Mouse (Mus musculus) c-Kit-positive CD71-positive TER-119-positive erythroid progenitor cells, embryonic 14.5 days (primary cell): ENCODE data around the gene 1700014D04Rik.
"Not testable (repeated sequence)": the region's sequence is repeated elsewhere in the genome, so short reads cannot be mapped to it uniquely, and the experiment has no call there.

ENCODE experiments used
- DNase-seq: peaks from one replicate; pipeline ENCODE4 v3.0.0-alpha.2; 2013; ENCODE audit warnings: low spot score

1700014D04Rik gene

DNA sequence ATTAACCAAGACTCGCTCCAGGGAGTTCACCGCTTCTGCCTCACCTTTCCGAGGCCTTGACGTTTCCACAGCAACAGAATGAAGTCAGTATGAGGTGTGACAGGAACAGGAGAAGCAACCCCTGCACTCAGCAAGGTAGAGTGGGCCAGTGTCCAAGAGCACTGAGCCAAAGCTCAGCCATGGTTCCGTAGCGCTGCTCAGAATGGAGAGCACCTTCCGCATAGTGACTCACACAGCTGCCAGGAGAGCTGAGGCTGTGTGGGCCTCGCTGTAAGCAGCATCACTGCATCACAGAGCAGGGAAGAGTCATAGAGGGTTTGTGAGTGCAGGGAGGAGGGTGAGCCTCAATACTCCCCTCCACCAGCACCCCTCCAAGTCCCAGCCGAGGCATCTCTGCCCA, at the start of gene 1700014D04Rik:
1700014D04Rik (minus strand) TSS at position 42 of the 400 bp plus-strand sequence.
- no peak for DNase-seq

DNA sequence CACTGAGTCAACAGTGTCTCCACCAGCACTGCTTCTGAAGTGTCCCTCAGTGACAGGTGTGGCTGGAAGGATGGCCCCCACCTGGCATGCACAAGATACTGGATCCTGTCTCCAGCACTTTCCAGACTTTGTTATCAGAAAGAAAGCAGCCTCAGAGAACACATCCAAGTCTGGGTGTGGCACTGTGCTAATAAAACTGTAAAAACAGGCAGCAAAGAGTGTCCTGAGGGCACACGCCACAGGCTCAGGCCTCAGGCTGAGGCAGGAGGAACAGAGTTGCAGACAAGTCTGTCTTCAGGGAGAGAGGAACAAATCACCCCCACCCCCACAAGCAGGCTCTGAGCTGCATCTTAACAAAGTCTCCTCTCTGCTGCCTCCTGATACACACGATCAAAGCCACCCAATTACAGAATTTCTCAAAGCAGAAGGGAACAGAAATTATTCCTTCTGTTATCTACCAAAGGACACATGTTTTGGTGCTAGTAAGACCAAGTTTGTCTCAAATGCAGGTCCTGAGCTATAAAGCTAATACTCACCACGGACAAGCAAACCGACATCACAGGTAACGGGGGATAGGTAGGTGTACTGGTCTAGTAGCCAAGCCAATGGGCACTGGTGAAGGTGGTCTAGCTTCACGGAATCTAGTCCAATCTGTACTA, 49.4 kb upstream of the 1700014D04Rik start:
- DNase-seq: peak; percentile 86

GRCm38 (mm10) chr13:59794786-59795185, 48.2 kb upstream of the 1700014D04Rik start:
- DNase-seq: no peak

DNA sequence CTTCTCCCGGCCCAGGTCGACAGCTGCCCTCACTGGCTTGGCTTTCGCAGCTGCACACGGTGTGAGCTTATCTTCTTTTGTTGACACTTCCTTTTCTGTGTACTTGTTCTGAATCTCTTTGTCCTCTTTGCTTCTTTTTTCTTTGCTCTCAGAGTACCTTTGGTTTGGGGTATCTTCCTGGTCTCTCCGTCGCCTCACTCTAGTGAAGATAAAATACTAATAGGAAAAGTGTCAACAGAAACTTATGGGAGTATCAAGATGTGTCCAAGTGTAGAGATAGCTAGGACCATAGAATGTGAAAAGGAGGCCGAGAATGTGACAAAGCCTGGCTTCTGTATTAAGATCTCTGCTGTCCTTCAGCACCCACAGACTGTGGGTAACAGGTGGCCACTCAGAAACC, 35.6 kb upstream of the 1700014D04Rik start, which contains the start of gene Gm49354:
Gm49354 (minus strand) TSS at position 101 of the 400 bp plus-strand sequence.
- no peak for DNase-seq

DNA sequence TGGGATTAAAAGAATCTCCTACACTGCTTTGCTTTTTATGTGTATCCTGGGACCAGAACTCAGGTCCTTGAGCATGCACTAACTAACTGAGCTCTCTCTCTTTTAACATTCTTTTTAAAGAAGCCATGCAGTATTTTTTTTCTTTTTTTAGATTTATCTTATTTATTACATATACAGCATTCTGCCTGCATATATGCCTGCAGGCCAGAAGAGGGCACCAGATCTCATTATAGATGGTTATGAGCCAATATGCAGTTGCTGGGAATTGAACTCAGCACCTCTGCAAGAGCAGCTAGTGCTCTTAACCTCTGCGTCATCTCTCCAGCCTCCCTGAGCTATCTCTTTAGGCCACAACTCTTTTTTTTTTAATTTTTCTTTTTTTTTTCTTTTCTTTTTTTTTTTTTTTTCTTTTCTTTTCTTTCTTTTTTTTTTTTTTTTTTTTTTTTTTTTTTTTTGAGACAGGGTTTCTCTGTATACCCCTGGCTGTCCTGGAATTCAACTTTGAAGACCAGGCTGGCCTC, 33.3 kb upstream of the 1700014D04Rik start:
- not testable (repeated sequence) for DNase-seq

DNA sequence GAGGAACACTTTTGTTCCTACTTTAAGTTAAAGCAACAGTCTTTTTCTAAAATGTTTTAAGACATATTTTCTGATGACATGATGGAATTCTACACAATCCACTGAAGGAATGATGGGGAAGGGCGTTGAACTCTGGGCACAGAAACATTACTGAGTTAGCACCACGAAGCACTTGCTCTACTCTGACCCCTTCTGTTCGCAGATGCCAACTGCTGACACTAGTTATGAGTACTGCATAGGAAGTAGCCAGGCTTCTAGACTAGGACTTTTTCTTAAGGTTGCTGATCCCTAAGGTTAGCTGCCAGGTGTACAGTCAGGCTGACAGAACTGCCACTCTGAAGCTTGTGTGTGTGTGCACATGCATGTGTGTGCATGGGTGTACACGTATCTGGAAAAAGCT, 32.7 kb upstream of the 1700014D04Rik start:
- no peak for DNase-seq

- DNase-seq: no peak
Observed at GRCm38 (mm10) chr13:59775168-59775567, 28.6 kb upstream of the 1700014D04Rik start.

DNA sequence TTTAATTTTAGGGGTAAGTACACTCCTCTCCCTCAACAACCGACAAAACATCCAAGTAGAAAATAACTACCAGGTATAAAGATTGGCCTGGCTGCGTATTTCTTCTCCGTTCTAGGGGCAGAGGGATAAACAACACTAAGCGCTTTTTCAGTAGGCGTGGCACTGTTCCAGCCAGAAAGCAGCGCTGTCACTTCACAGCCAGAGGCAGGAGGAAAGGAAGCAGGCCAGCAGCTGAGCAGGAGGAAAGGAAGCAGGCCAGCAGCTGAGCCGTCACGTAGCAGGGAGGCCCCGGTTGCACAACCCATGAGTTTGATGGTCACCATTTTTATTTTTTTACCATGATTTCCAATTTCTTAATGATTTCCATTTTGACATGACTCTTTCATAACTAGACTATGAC, 24.7 kb upstream of the 1700014D04Rik start:
- peak; percentile 77 for DNase-seq

DNA sequence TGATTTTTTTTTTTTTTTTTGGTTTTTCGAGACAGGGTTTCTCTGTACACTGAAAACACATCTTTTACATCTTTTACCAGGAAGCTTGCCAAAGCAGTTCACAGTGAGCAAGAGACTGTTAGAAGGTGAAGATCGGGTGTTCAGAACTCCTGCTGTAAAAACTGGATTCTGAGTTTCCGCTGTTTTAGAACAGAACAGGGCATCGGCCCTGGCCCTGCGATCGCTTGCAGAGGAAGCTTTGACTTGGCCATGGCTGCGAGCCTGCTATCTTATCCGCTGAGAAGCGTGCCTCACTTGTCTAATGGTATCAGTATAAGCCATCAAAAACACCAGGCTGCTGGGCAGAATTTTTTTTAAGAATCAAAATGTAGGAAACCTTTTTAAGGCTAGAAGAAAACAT, 24.3 kb upstream of the 1700014D04Rik start:
- DNase-seq: no peak

DNA sequence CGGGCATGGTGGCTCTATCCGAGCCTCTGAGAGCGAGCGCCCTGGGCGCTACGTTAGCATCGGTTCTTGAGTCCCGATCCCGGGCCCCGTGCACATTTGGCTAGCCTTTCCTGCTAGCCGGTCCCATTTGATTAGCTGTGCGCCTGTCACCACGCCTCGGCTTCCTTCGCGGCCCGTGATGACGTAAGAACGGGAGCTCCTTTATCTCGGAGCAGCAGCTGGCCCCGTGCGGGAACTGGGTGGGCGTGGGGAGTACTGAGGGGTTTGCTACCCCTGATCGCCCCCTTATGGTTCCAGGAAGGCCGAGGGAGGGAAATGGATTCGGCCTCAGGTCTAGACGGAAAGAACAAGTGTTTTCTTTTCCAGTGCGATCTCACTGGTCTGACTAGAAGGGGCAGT, 23.6 kb upstream of the 1700014D04Rik start:
- DNase-seq: peak; percentile 97

GRCm38 (mm10) chr13:59769296-59770163, 23.0 kb upstream of the 1700014D04Rik start, which contains the start of gene Isca1:
Gene Isca1, minus strand, starts transcription at chr13:59769810.
- DNase-seq: peak; percentile 95

GRCm38 (mm10) chr13:59768531-59768930, 22.0 kb upstream of the 1700014D04Rik start:
- peak; percentile 32 for DNase-seq

GRCm38 (mm10) chr13:59766786-59767515, 20.4 kb upstream of the 1700014D04Rik start:
- DNase-seq: no peak

DNA sequence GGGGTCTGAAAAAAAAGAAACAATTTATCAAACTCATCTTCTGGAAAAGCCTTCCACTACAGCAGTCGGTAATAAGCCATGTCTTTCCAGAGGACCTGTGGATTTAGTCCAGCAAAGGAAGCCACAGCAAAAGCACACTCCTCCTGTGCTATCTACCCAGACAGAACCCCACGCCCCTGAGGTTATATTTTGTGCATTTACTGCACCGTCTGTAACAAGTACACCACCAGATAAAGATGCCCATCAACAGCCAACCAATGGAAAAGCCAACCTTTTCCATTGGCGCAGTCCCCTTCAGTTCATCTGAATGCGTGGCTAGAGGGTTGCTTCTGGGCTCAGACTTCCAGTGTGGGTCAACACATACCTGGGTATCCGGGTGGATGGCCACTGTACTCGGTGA, 16.2 kb upstream of the 1700014D04Rik start:
- DNase-seq: peak; percentile 55

DNA sequence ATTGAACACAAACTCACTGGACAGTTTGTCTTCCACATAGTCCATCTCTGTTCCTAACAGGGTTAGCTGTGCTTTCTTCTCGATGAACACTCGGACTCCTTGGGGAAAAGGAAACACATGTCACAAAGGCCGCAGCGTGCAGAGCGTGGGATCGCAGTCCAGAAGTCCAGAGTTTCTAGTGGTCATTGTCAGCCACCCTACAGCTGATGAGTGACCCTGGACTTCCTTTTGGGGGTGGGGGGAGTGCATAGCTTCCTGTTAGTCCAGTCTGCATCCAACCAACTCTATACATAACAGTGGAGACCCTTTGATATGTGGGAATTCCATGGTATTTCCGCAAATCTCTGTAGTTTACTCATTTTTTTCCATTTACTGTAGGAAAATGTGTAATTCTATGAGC, 10.4 kb upstream of the 1700014D04Rik start:
- DNase-seq: no peak

GRCm38 (mm10) chr13:59750310-59750709, 3.8 kb upstream of the 1700014D04Rik start:
- no peak for DNase-seq

DNA sequence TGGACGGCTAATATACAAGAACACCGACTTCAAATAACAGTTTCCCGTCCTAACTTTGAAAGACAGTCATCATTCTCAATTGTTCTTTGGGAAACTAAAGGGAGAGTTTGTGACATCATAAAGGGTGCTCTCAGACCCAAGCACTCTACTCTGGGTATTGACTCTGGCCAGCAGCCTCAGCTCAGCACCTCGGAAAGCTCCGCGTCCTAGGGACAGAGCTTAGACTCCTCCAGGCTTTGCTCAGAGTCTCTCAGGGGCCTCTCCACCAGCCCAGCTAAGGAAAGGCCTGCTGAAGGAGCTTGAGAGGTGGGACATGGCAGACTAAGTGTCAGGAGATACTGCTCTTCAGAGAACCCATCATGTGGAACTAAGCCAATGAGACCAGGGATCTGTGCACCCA, 388 bp downstream of the 1700014D04Rik start:
- DNase-seq: no peak

DNA sequence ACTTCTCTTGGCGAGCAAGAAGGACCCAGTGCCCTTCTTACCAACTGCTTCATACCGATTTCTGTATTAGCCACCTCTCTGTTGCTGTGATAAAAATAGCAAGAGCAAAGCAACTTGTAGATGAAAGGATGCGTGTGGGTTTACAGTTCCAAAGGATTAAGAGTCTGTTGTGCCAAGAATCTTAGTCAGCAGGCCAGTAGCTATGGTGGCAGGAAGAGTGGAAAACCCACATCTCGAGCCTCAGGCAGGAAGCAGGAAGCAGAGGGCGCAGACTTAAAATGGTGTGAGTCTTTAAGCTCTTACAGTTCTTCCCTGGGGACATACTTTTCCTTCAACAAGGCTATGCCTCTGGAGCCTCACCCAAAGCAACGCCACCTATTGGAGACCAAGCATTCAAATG, 1.1 kb downstream of the 1700014D04Rik start:
- DNase-seq: no peak

GRCm38 (mm10) chr13:59741697-59742096, 4.9 kb downstream of the 1700014D04Rik start:
- no peak for DNase-seq

DNA sequence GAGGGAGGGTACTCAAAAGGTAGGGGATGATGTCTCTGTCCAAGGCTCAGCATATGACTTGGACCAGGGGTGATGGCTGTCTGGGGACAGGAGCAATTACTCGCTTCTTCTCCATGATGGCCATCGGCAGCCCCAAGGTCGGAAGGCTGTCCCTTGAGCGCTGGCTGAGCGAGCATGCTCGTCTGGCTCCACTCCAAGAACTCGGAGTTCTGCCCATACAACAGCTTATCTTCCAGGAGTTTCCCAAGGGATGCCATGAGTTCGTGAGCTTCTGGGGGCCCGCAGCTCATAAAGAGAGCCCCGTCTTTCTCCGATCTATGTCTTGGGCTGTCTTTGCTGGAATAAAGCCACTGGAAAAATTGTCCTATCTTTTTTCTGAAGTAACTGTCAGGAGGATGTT, 5.5 kb downstream of the 1700014D04Rik start:
- DNase-seq: no peak

- peak; percentile 80 for DNase-seq
Observed at GRCm38 (mm10) chr13:59739397-59739796, 7.2 kb downstream of the 1700014D04Rik start.

GRCm38 (mm10) chr13:59738455-59738854, 8.1 kb downstream of the 1700014D04Rik start:
- peak; percentile 81 for DNase-seq
